Mouse (Mus musculus) liver, embryonic 15.5 days (tissue): ENCODE data around the gene 4933415A04Rik. TPM values are rescaled to one million over a fixed set of nuclear protein-coding genes. Genes with fewer than 3 reads are reported as not detected.

Experiments
- ATAC-seq: fragments of 200-750 bp; cut with Nextera tagmentation; 2 replicates; pipeline ENCODE4 v1.8.0; 2017; ENCODE audit warnings: moderate number of reproducible peaks, mild to moderate bottlenecking, moderate library complexity; ENCODE audit not compliant: insufficient read depth
- H3K27ac ChIP-seq: fragments of 300-500 bp; sonication (generic); replicated peaks from 2 replicates; pipeline ENCODE4 v1.5.1; 2015; ENCODE audit warnings: mild to moderate bottlenecking, inconsistent platforms
- H3K27me3 ChIP-seq: fragments of 300-500 bp; sonication (generic); 2 replicates; pipeline ENCODE4 v1.6.1; 2015; ENCODE audit warnings: mild to moderate bottlenecking, inconsistent platforms
- H3K36me3 ChIP-seq: fragments of 300-500 bp; sonication (generic); replicated peaks from 2 replicates; pipeline ENCODE4 v1.6.1; 2015; ENCODE audit warnings: moderate library complexity, mild to moderate bottlenecking, inconsistent platforms
- H3K4me1 ChIP-seq: fragments of 300-500 bp; sonication (generic); replicated peaks from 2 replicates; pipeline ENCODE4 v1.6.1; 2015; ENCODE audit warnings: inconsistent platforms
- H3K4me2 ChIP-seq: fragments of 300-500 bp; sonication (generic); 2 replicates; pipeline ENCODE4 v1.6.1; 2015; ENCODE audit warnings: moderate library complexity, mild to moderate bottlenecking, inconsistent platforms
- H3K4me3 ChIP-seq: fragments of 300-500 bp; sonication (generic); replicated peaks from 2 replicates; pipeline ENCODE4 v1.5.1; 2015; ENCODE audit warnings: mild to moderate bottlenecking, inconsistent platforms
- H3K9ac ChIP-seq: fragments of 300-500 bp; sonication (generic); 2 replicates; pipeline ENCODE4 v1.6.1; 2015; ENCODE audit warnings: moderate library complexity, mild to moderate bottlenecking, inconsistent platforms
- H3K9me3 ChIP-seq: fragments of 300-500 bp; sonication (generic); replicated peaks from 2 replicates; pipeline ENCODE4 v1.6.1; 2016; ENCODE audit warnings: inconsistent platforms
- WGBS: fragments of 180-500 bp; shearing (Covaris S2); methylation state at CpG from one replicate; pipeline ENCODE4 v1.1.7; 2015; ENCODE audit warnings: mixed read lengths; ENCODE audit not compliant: insufficient replicate concordance; 5-methylcytosine and 5-hydroxymethylcytosine counted together
- polyA plus RNA-seq: library from polyadenylated mRNA; unstranded; fragments of >200 nt; fragmentation: Nextera tagmentation; extraction: Ambion mirVana; gene quantifications from 2 replicates; pipeline ENCODE4 v1.2.1, GENCODE M21; 2015

4933415A04Rik gene
- polyA plus RNA-seq, 1 experiment from 2014 or later: 0.51 TPM

GRCm38 (mm10) chr11:43610006-43610661 is 23.3 kb downstream of the 4933415A04Rik start:
- H3K4me2 ChIP-seq: no peak overlapping the region
- no peak overlapping the region for H3K4me3 ChIP-seq
- H3K27ac ChIP-seq: no peak overlapping the region
- no peak overlapping the region for H3K9ac ChIP-seq
- 65% methylated on average over 10 of the region's 10 CpGs for WGBS
- no peaks in the 10 kb centered on the region for H3K27me3 ChIP-seq
- ATAC-seq: no peak
- no peaks in the 10 kb centered on the region for H3K4me1 ChIP-seq
- H3K36me3 ChIP-seq: no peaks in the 10 kb centered on the region
- no peaks in the 10 kb centered on the region for H3K9me3 ChIP-seq

GRCm38 (mm10) chr11:43610662-43611033 is 23.8 kb downstream of the 4933415A04Rik start:
- 64% methylated on average over 5 of the region's 5 CpGs for WGBS
- Histone ChIP-seq H3K4me2 (no peak overlapping the region), H3K27me3 (no peaks in the 10 kb centered on the region), H3K9me3 (no peaks in the 10 kb centered on the region), H3K4me1 (no peaks in the 10 kb centered on the region), H3K27ac (no peak overlapping the region), H3K4me3 (no peak overlapping the region), H3K9ac (no peak overlapping the region), H3K36me3 (no peaks in the 10 kb centered on the region)
- ATAC-seq: no peak

GRCm38 (mm10) chr11:43612834-43613488 is 26.1 kb downstream of the 4933415A04Rik start:
- no peaks in the 10 kb centered on the region for H3K36me3 ChIP-seq
- H3K27ac ChIP-seq: no peak overlapping the region
- H3K4me1 ChIP-seq: no peaks in the 10 kb centered on the region
- no peak overlapping the region for H3K4me2 ChIP-seq
- ATAC-seq: peak; percentile 45; the same call in 1 of the 2 replicates
- H3K27me3 ChIP-seq: no peaks in the 10 kb centered on the region
- H3K9ac ChIP-seq: no peak overlapping the region
- H3K9me3 ChIP-seq: no peaks in the 10 kb centered on the region
- WGBS: 30% methylated on average over 12 of the region's 12 CpGs
- H3K4me3 ChIP-seq: no peak overlapping the region

GRCm38 (mm10) chr11:43617924-43618323 is 31.1 kb downstream of the 4933415A04Rik start:
- 55% methylated on average over 5 of the region's 5 CpGs for WGBS
- Histone ChIP-seq H3K9me3 (no peaks in the 10 kb centered on the region), H3K4me1 (peaks cover 8% of the 10 kb centered on the region; the same call in 1 of the 2 replicates), H3K27me3 (no peaks in the 10 kb centered on the region), H3K4me3 (no peak overlapping the region), H3K9ac (no peak overlapping the region), H3K36me3 (no peaks in the 10 kb centered on the region), H3K4me2 (no peak overlapping the region), H3K27ac (no peak overlapping the region; the same call in 1 of the 2 replicates)
- no peak for ATAC-seq

GRCm38 (mm10) chr11:43618403-43618802 is 31.6 kb downstream of the 4933415A04Rik start:
- no peak overlapping the region for H3K4me2 ChIP-seq
- no peaks in the 10 kb centered on the region for H3K36me3 ChIP-seq
- H3K4me1 ChIP-seq: peaks cover 8% of the 10 kb centered on the region; the same call in 1 of the 2 replicates
- no peak overlapping the region; the same call in 1 of the 2 replicates for H3K27ac ChIP-seq
- no peaks in the 10 kb centered on the region for H3K27me3 ChIP-seq
- ATAC-seq: no peak
- 59% methylated on average over 7 of the region's 7 CpGs for WGBS
- H3K4me3 ChIP-seq: no peak overlapping the region
- H3K9me3 ChIP-seq: no peaks in the 10 kb centered on the region
- no peak overlapping the region for H3K9ac ChIP-seq

- no peak overlapping the region for H3K4me3 ChIP-seq
- H3K27ac ChIP-seq: no peak overlapping the region
- H3K27me3 ChIP-seq: no peaks in the 10 kb centered on the region
- ATAC-seq: peak; percentile 67; the same call in 1 of the 2 replicates
- no peaks in the 10 kb centered on the region for H3K36me3 ChIP-seq
- 53% methylated on average over 5 of the region's 5 CpGs for WGBS
- no peak overlapping the region for H3K4me2 ChIP-seq
- peaks cover 11% of the 10 kb centered on the region; the same call in 1 of the 2 replicates for H3K4me1 ChIP-seq
- no peak overlapping the region for H3K9ac ChIP-seq
- H3K9me3 ChIP-seq: no peaks in the 10 kb centered on the region
These were observed 34.9 kb downstream of the 4933415A04Rik start for GRCm38 (mm10) chr11:43621769-43622168.

- no peaks in the 10 kb centered on the region for H3K27me3 ChIP-seq
- H3K4me2 ChIP-seq: no peak overlapping the region
- H3K36me3 ChIP-seq: no peaks in the 10 kb centered on the region
- WGBS: 66% methylated on average over 1 of the region's 1 CpGs
- H3K9me3 ChIP-seq: no peaks in the 10 kb centered on the region
- H3K9ac ChIP-seq: no peak overlapping the region
- no peak overlapping the region for H3K27ac ChIP-seq
- no peak overlapping the region for H3K4me3 ChIP-seq
- no peak for ATAC-seq
- H3K4me1 ChIP-seq: peaks cover 19% of the 10 kb centered on the region
These were observed 37.5 kb downstream of the 4933415A04Rik start for GRCm38 (mm10) chr11:43624341-43624740.

- H3K27ac ChIP-seq: peak overlapping the region; percentile 53
These were observed 39.6 kb downstream of the 4933415A04Rik start for GRCm38 (mm10) chr11:43626300-43626926.

GRCm38 (mm10) chr11:43626927-43627645 is 40.2 kb downstream of the 4933415A04Rik start:
- Histone ChIP-seq H3K9ac (no peak overlapping the region), H3K9me3 (no peaks in the 10 kb centered on the region), H3K27ac (no peak overlapping the region; the same call in 1 of the 2 replicates), H3K4me1 (peaks cover 13% of the 10 kb centered on the region), H3K4me2 (peak overlapping the region; percentile 37; the same call in 1 of the 2 replicates), H3K4me3 (no peak overlapping the region), H3K27me3 (no peaks in the 10 kb centered on the region), H3K36me3 (no peaks in the 10 kb centered on the region)
- no peak for ATAC-seq
- WGBS: 36% methylated on average over 18 of the region's 18 CpGs

More at GRCm38 (mm10) chr11:43626300-43626926, 39.6 kb downstream of the 4933415A04Rik start:
- H3K9me3 ChIP-seq: no peaks in the 10 kb centered on the region
- peaks cover 12% of the 10 kb centered on the region for H3K4me1 ChIP-seq
- 15% methylated on average over 12 of the region's 12 CpGs for WGBS
- no peak overlapping the region for H3K9ac ChIP-seq
- peak; percentile 53 for ATAC-seq
- H3K27me3 ChIP-seq: no peaks in the 10 kb centered on the region
- peak overlapping the region; percentile 18 for H3K4me3 ChIP-seq
- H3K36me3 ChIP-seq: no peaks in the 10 kb centered on the region
- peak overlapping the region; percentile 37 for H3K4me2 ChIP-seq

GRCm38 (mm10) chr11:43631645-43632044 is 44.8 kb downstream of the 4933415A04Rik start:
- WGBS: 69% methylated on average over 9 of the region's 9 CpGs
- peaks cover 32% of the 10 kb centered on the region for H3K4me1 ChIP-seq

More at GRCm38 (mm10) chr11:43631645-43632044, 44.8 kb downstream of the 4933415A04Rik start:
- no peaks in the 10 kb centered on the region for H3K36me3 ChIP-seq
- no peak overlapping the region for H3K4me3 ChIP-seq
- ATAC-seq: no peak
- H3K27me3 ChIP-seq: no peaks in the 10 kb centered on the region
- H3K9me3 ChIP-seq: no peaks in the 10 kb centered on the region
- no peak overlapping the region for H3K4me2 ChIP-seq
- no peak overlapping the region for H3K27ac ChIP-seq
- no peak overlapping the region for H3K9ac ChIP-seq
